Mouse (Mus musculus) right cerebral cortex, postnatal 36 days (tissue): Measurements from ENCODE around the gene Alas2.
A peak's percentile ranks its signal among the peaks of the same experiment; 100 is the strongest.

Experiments used
- DNase-seq, 2 experiments: peaks; one replicate each; pipeline ENCODE4 v3.0.0; 2022; ENCODE audit warnings: low spot score in 2 of 2, mixed read lengths in 1 of 2

Alas2 gene

DNA sequence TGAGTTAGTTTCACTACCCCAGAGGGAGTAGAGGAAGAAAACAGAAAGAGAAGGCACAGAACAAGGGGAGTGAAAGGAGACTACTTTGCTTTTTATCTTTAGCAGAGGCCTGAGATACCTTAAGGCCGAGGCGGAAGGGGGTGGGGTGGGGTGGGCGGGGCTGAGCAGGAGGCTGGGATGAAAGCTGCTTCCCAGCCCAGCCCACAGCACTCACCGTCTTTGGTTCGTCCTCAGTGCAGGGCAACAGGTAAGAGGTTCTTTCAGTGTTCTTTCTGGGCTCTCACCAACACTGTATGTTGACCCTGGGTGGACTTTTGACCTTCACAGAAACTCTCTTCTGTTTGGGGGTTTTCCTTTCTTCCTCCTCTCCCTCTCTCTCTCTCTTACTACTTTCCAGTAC, at the start of gene Alas2:
Alas2 (plus strand) TSS at position 137 of the 400 bp plus-strand sequence.
- DNase-seq = no peak

DNA sequence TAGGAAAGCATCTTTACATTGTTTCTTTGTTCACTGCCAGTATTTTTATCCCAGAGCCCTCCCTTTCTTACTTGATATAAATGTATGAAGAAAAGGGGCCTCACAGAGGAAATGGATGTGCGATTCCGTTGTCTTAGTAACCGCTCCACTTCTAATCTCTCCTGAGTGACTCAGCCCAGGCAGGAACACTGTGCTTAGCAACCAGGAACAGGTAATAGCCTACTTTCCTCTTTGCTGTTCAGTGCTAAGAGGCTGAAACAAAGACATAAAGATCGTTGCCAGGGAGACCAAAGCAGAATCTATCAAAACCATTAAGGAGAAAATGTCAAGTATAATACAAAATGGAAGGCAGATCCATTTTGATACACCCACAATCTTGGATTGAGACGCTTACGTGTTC, 38.5 kb upstream of the Alas2 start:
- DNase-seq = peak; percentile 15 to 18

DNA sequence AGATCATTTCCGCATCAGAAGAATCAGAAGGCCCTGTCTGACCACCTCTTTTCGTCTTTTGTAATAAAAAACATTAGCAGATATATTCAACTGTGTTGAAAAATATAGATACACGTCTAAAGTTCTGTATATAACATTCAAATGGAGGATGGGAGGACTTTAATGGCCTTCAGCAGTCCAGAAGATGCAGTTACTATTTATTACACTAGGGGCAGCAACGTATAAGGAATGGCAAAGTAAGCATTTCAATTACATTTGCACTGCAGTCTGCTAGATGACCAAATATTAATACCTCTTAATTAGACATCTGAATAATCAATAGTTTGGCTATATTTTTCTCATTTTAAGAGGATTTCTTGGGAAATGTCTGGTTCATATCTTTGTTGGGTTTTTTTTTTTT, 36.5 kb upstream of the Alas2 start:
- DNase-seq = no peak

DNA sequence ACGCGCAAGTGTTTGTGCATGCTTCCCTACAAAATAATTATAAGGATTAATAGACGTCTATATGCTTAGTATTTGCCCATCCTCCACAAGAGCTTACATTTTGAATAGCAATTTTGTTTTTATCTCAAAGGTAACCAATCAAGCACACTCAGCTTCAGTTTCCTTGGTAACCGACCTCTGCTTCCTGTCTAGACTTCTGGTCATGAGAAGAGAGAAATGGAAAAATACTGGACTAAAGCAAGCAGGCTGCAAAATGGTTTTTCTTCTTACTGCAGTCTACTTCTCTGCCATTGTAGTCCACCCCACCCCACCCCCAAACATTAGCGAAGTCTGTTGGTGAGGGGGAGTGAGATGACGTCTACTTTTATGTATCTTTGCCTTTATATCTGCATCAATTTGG, 35.9 kb upstream of the Alas2 start:
- DNase-seq = no peak

DNA sequence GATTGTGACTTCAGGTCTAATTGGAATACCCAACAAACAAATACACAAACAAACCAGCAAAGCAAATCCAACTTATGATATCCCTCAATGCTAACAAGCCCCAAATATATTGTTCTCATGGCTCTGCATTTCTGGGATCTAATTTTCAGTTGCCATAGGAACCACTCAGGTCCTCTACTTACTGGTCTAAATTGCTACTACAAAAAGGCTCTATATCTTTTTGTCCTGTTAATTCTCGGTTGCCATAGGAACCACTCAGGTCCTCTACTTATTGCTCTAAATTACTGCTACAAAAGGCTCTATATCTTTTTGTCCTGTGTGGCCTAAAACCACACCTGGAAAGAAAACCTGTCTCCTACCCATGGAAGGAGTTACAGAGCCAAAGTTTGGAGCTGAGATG, 33.0 kb upstream of the Alas2 start:
- DNase-seq = no peak

DNA sequence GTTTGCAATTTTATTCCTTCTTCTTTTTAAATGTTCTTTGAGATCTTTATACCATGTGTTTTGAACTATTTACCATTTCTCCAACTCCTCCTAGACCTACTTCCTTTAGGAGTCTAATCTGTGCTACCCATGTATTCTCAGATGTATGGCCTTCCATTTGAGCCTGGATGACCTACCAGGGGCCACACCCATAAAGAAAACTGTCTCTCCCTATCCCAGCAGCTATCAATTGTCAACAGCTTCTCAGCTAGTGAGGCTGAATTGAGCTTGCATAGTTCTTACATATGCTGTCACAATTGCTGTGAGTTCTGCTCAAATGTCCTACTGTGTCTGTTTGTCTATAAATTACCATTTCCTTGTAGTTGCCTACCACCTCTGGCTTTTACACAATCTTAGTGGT, 31.2 kb upstream of the Alas2 start:
- DNase-seq = no peak

DNA sequence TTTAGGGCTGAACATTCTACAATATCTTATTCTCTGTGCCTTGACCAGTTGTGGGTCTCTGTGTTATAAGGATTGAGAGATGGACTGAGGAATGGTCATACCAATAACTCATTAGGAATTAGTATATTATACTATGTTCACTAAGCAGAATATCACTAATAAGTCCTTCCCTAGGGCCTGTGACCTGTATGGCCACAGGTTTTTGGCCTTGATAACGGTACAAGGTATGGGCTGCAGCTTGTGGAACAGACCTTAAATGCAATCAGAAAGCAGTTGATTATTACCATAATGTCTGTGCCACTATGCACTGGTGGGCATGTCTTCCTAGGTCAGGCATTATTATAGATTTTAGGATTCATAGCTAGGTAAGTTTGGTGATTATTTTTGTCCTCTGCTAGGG, 30.7 kb upstream of the Alas2 start:
- DNase-seq = no peak

DNA sequence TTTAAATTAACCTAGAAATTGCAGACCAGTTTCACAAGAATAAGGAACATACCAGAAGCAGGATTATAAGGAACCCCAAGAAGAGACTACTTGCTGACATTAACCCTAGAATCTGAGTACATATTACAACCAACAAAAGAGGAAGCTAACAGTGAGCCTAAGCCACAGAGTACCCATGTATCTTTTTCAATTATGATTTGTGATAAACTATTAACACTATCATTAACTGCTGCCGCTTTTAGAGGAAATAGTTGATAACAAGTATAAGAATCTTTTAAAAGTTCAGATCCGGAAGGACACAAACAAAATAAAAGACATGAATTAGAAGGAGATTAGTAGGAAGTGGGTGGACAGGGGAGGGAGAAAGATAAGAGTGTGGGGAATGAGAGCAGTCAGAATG, 7.1 kb upstream of the Alas2 start:
- no peak for DNase-seq

DNA sequence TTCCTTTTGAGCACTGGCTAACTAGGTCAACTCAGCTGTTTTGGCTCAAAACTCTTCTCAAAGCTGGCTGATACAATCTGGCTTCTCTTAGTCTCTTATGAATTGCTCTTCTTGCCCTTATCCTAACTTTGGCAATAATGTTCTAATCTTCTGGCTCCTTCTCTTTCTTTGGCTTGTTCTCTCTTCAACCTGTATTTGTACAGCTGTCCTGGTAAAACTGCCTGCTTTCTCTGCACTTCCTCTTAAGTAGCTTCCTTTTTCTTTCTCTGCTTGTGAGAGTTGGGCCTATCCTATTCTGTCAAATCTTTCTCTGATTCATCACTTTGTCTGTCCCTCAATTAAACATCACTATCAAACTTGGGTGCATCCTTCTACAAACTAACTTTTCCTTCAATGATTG, 5.5 kb upstream of the Alas2 start:
- DNase-seq = no peak

DNA sequence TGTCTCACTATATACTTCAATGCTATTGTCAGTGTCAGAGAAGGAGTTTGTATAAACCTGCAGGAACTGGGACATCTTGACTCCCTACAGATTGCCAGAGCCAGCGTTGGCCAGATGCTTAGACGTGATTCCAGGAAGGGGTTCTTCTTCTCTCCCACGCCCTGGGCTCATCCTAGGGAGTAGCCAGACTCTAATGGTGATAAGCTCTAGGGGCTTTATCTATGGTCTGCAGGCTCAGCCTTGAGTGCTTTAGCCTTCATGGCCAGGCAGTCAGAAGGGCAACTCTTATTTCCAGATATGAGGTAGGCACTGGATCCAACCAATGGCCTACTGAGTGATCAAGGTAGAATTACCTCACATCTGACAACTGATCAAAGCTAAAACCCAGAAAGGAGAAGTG, 2.5 kb downstream of the Alas2 start:
- no peak for DNase-seq

DNA sequence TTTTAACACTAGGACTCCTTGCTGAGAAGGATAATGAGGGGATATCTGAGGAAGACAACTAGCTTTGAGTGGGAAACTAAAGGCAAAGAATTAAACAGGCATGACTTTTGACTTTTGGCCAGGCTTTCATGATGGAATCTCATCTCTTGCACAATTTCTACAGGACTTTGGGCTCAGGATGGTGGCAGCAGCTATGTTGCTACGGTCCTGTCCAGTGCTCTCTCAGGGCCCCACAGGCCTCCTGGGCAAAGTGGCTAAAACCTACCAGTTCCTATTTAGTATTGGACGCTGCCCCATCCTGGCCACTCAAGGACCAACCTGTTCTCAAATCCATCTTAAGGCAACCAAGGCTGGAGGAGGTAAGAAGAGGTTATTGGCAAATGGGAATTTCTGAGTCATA, 4.8 kb downstream of the Alas2 start:
- DNase-seq = no peak

DNA sequence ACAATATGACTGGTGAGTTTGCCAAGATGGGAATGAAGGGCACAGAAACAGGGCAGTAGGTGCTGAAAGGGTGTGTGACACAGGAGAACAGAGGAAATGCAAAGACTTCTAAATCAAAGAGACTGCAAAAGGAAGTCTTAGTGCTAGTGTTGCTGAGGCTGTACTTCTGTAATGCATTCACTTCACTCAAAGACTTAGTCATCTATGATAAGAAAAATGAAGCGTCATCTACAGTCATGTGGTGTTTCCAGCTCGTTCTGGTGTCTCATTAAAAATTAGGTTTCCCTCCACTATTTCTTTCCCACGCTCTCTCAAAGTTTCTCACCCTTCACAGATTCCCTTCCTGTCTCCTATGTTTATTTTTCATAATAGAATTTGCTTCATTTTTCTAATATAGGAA, 6.9 kb downstream of the Alas2 start:
- no peak for DNase-seq

DNA sequence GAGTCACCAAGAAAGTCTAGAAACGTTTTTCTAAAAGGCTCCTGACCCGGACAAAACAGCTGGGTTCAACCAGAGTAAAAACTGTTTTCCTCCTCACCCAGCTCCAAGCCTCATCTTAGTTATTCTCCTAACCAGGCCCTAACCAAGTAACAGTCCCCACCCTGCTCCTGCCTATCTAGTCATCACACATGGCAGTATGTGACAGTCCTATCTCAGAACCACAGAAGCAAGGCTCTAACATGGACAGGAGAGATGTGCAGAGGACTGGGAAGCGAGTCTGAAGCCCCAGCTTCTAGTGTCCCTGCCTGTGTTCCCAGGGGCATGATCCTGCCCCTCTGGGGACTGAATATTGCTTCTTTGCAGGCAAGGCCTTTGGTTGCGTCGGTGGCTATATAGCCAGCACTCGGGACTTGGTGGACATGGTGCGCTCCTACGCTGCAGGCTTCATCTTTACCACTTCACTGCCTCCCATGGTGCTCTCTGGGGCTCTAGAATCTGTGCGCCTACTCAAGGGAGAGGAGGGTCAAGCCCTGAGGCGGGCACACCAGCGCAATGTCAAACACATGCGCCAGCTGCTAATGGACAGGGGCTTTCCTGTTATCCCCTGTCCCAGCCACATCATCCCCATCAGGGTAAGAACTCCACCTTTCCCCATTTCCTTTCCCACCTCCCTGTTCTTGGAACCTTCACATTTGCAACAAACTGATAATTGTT, 17.6 kb downstream of the Alas2 start:
- DNase-seq = no peak

DNA sequence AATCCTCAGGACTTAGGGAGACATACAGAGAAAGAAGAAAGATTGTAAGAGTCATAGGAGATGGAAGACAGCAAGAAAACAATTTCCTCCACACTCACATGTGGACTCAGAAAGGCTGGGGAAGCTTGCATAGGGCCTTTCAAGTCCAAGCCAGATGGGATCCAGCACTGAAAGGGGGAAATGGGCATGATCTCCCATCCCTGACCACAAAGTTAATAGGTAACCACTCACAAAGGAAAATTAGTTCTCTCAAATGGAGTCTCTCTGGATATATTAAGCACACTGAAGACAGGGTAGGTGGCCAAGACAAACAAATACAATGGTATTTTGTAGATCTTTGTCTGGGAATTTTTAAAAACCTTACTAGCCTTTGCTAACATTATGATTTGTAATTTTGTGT, 34.7 kb downstream of the Alas2 start:
- DNase-seq = no peak

DNA sequence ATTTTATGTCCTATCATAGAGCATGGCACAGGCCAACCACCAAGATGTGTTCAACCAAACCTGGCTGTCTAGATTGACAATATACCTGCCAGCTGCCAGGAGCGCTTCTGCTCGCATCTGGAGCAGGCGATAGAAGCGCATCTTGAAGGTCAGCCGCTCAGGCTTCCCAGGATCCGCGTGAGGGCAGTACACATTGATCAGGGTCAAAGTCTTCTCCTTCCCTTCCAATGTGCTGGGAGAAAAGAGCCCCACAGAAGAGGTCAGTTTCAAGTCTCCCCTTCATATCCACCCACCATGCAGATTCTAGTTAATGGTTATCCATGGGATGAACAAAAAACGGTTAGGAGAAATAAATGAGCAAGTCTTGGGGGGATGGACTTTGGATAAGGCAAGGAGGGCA, 37.9 kb downstream of the Alas2 start:
- no peak for DNase-seq

DNA sequence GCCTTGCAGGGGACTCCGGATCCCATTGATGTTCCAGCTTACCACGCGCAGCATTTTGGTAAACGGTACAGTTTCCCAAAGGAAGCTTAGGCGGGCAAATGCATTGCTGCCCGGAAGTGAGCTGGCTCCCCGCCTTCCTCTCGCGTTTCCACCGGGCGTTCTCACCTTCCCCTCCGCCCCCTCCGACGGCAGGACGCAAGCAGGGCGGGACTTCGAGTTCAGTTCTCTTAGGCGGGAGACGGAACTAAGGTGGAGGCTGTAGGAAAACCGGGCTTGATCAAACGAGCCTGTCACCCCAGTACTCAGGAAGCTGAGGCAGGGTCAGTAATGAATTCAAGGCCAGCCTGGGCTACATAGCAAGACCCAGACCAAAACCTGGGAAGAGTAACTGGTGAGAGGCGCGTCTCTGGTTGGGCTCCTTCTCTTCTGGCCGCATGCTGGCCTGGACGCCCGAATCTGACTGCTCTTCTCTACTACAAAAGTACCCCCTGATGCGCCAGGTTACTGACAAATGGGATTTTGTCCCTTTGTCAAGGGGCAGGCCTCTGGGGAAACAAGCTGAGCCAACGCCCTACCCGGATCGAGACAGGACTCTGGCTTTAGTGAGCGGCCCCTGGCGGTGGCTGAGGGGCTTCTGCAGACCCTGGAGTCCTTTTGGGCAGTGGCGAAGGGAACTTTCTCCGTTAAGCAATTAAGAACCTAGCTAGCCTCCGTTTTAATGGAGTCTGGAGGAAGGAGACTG, 41.0 kb downstream of the Alas2 start, which contains the start of gene Pfkfb1:
Pfkfb1 (plus strand) TSS at position 207 of the 742 bp plus-strand sequence.
- peak; percentile 59 to 65 for DNase-seq

DNA sequence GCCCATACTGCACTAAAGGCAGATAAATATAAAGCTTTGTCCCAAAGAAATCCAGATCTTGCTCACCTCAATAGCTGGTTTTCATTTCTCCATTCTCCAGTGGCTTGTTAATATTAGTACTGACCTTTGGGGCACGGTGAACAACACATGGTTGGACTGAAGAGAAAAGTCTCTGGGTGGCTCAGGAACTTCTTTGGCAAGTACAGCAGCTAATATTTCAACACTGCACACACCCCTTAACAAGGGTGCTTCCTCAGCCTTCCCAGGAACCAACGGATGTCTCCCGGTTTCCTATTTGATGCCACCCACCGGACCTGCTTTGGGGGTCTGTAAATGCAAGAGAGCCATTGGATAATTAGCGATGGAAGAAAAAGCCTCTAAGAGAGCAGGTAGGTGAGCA, 42.5 kb downstream of the Alas2 start, which contains the start of gene Apex2:
Apex2 (minus strand) TSS at position 173 of the 400 bp plus-strand sequence.
- no peak for DNase-seq

DNA sequence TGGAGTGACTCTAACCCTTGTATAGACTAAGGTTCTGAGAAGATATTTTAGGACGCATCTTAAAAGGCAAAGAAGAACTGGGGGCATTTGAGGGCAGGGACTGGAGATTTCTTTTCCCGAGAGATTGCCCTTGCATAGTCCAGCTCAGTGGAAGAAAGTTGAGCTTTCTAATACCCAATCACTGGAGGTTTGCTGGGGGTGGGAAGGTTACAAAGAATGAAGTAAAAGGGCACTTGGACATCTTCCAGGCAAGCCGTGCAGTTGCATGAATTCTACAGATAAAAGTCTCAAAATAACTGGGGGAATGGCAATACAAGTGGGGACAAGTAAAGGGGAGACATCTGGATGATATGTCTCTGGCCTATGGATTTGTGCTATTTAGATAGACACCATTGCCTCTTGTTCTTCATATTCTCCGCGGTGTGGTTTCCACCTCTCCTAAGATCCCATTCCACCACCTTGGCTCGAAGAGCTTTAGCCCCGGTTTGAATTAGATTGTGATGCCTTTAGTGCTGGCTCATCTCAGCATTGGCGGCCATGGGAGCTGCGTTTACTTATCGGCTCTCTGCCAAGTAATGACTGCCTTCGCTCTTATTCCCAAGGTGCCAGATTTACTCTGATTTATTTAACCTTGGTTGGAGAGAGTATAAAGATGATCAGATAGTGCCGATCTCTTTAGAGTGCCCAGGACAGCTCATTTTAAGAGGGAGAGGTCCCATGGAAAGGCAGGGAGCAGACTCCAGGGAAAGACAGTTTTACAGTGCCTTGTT, 46.3 kb downstream of the Alas2 start:
- no peak for DNase-seq

DNA sequence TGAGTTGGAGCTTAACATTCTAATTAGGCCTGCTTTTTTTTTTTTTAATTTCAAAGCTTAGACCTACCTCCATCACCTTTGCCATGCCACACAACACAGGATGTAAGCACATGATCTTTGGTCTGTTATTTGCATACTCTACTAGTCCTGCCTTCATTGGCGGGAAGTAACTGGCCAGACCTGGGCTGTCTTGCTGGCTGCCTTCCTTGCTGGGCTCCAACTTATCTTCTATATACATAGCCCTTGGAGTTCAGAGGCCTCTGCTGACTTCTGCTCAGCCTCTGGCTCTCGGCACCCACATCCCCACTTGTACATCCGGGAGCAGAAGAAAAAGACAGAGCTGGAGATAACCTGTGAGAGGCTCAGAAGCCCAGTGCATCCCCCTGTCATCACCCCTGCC, 47.0 kb downstream of the Alas2 start:
- no peak for DNase-seq

DNA sequence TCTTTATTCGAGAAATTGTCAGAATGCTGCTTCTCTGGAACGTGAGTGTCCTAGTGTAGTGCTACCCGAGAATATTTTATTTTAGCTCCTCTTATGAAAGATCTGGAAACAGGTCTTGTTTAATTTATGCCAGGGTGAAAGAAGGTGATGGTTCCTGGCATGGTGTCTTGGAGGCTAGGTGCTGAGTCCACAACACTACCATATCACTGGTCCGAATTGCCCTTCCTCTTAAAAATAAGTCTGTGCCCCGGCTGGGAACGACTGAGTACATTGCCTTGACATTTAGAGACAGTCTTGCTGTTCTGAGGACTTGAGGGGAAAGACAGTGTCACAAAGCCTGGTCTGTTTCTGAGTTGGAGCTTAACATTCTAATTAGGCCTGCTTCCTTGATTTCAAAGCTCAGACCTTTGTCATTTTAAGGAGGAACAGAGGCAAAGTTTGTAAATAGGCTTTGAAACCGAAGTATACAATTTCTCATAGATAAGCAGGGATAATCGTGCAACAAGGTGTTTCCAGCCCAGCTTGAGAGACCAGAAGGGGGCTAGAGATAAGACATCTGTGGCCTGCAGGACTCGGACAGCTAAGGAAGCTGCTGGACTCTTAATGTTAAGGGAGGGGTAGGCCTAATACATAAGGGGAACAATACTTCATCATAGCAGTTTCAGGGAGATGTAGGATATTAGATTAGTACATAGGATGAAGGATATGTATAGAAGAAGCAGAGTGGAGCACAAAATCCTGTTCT, 48.0 kb downstream of the Alas2 start:
- DNase-seq = no peak

DNA sequence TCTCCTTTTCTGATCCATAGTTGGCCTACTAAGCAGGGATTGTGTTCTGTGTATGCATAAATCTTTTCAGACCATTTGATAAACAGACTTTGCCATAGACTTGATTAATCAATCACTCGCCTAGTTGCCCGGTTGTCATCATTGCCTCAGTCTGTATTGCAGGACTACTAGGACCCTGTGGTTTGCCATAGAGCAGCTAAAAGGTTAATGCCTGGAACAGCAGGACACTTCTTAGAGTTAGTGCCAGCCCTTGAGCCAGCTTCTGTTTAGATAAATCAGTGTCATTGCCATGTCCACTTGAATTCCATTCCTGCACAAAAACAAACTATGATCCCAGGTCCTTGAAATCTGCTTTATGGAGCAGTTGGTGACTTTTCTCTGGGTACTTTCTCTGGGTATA, 51.7 kb downstream of the Alas2 start:
- DNase-seq = no peak
